Mouse (Mus musculus) c-Kit-positive CD71-positive TER-119-positive erythroid progenitor cells, embryonic 14.5 days (primary cell): Measurements from ENCODE around the gene Auts2.

ENCODE experiments used
- DNase-seq: peaks from one replicate; pipeline ENCODE4 v3.0.0-alpha.2; 2013; ENCODE audit warnings: low spot score

The Auts2 gene

DNA sequence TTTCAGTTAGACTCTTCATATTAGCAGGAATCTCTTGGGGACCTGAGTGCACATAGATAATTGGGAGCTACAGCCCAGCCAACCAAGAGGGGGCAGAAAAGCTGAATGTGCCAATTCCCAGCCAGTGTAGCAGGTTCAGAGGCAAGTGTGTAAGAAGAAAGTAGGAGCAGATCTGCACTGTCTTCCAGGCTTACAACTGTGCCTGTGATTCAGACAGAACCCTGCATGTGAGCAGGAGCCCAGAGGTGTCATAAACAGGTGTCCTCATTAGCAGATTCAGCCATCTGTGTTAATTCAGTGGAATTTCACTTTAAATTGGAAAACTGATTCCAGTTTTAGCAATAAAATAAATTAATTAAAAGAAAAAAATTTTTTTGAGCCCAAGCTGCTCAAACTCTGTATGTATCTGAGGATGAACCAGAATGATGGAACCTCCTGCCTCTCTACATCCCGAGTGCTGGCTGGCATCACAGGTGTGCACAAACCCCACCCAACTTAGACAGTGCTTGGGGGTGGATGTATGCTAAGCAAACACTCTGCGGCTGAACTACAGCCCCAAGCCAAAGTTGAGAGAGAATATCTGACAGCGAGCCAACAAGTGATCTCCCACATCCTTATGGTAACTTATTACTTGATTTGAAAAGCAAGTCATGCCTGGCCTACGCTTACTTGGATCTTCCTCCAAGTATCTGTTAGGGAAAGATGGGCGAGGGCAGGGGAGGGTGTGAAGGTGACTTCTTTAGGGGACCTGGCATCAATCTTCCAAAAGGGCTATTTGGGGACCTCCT, 982.2 kb downstream of the Auts2 start:
- DNase-seq: no peak

DNA sequence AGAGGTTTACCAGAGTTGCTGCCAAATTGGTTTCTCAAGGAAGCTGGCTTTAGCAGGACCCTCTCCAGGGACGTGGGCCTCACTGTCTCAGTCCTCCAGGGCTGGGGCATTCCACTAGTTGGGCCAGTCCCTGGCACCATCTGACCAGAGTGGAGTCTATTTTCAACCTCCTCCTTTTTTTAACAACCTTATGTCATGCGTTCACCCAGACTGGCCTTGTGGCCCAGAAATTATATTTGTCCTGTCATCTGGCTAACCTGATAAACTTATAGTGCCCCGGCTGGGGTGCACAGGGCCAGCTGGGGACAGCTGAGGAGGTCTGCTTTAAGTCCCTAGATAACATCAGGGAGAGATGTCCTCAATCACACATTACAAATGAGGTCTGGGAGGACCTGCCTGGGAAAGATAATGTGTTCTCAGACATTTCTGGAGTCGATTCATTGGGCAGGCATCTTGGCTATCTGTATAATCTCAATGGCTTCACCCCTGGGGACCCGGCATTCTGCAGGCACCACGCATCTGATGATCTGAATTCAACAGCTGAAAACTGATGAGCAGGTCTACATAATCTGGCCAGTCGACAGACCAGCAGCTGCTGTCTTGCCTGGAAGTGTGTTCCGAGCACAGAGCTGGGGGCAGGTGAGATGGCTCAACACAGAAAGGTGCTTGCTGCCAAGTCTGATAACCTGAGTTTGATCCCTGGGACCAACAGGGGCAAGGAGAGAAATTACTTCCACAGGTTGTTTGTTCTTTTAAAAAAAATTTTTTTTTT, 984.6 kb downstream of the Auts2 start:
- DNase-seq: no peak

DNA sequence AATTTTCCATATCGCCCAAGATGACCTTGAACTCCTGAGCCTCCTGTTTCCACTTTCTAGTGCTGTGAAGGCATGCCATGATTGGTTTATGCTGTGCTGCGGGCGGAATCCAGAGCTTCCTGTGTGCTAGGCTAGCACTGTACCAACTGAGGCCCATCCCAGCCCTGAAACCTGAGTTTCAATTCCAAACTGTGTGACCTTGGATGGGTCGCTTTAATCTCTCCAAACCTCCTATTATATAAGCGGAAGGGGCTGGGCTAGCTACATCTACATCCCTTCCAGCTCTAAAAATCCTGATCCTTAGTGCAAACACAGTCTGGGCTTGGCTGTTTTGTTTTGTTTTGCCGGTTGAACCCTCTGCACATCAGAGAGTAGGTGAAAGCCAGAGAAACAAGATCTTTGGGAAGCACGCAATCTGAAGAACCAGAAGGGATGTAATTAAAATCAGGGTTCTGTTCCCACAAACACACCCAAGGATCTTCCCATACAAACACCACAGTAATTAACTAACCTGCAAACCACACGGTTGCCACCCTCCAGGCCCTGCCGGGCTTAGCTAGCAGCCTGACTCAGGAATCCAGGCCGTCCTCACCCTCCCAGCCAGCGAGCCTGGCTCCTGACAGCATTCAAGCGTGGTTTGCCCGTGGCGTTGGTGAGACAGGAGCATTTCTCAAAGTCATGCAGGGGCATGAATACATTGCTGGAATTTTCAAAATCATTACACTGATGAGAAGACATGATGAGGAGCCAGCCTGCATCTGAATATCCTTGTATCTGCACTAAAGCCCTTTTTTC, 985.4 kb downstream of the Auts2 start:
- DNase-seq: no peak

DNA sequence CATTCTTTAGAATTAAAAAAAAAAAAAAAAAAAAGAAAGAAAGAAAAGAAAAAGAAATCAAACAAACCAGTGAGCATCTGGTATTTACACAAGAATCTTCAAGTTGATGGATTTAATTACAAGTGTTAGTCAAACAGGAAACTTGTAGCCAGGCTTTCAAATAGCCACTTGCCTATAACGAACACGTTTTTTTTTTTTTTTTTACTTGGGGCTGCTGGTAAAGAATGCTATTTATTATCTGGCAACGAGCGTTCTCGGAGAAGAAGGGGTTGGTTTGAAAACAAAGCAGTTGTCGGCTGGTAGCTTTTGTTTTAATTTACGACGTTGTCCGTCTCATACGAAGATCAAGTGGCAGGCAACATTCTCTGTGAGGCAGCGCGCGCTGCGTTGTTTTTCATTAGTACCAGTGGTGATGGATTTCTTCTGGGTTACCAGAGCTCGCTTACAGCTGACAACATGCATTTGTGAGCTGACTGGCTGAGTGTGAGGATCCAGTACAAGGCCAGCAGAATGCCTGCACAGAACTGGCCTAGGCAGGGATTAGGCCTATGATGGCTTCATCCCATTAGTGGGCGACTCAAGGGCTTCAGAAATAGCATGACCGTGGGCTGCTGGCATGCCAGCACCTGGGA, 994.1 kb downstream of the Auts2 start:
- no peak for DNase-seq

GRCm38 (mm10) chr5:131547926-131548325, 995.2 kb downstream of the Auts2 start:
- DNase-seq: no peak

DNA sequence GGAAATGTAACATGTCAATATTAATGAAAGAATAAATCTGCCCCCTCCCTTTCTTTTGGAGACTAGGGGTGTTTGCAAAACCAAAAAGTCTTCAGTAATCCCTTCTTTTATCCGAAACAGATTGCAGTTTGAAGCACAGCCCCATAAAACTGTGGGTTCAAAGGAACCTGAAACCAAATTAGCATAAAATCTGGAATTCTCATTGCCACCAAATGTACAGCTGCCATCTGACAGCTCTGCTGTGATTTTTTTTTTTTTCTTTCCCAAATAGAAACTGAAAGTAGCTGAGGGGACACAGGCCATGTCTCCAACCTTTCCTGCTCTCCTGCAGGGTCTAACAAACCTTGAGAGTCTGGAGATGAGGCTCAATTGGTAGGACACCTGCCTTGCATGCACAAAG, 996.7 kb downstream of the Auts2 start:
- no peak for DNase-seq

- DNase-seq: no peak
Observed at GRCm38 (mm10) chr5:131544381-131544780, 998.8 kb downstream of the Auts2 start.

DNA sequence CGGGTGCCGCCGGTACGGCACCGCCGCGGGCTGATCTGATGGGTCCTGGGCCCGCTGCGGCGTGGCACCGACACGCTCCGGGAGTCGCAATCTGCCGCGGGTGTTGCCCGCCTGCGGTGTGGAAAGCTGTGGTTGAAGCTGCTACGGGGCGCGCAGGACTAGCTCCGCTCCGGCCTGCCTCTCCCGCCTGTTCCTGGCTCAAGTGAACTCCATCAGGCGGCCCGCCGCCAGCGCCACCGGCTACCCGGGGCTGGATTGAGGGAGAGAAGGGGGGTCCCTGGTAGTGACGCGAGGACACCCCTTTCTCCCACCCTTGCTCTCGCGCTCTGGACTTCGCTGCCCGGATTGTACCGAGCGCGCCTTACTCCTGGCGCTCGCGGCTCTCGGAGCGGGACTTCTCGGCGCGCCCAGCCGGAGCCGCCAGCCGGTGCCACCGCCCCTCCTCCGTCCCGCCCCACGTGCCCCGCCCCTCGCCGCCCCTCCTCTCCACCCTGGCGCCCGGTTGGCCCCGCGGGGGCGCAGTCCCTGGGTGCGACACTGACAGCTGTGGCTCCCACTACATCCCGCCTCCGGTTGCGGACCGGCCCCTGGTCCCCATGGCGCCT, 1004.7 kb downstream of the Auts2 start:
- DNase-seq: no peak

GRCm38 (mm10) chr5:131537831-131538310, 1005.3 kb downstream of the Auts2 start:
- no peak for DNase-seq

DNA sequence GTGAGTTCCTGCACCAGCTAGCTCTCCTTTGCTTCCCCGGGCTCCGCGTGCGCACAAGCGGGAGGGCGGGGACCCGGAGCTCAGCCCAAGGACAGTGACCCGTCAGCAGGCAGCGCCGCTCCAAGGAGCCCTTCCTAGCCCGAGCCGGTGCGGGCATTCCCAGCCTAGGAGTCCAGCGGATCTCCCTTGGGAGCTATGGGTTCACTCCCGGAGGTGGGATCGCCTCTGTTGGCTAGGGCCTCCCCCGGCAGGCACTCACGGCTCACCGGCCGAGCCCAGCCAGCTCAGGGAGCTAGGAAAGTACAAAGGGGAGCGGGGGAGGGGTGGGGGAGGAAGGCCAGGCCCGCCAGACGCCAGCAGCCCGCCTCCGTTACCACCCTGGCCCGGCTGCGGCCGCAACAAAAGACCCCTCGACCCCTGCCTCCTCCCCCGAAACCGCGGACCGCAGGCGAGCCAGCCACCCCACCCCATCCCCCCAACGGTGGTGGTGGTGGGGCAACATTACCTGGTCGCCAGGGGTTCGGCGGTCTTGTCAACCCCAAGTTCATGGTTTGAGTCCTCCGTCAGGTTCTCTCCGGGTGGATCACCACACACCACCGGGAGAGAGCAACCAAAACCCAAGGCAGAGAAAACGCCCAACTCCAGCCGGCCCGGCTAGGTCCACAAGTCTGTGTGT, 1005.9 kb downstream of the Auts2 start:
- DNase-seq: no peak

DNA sequence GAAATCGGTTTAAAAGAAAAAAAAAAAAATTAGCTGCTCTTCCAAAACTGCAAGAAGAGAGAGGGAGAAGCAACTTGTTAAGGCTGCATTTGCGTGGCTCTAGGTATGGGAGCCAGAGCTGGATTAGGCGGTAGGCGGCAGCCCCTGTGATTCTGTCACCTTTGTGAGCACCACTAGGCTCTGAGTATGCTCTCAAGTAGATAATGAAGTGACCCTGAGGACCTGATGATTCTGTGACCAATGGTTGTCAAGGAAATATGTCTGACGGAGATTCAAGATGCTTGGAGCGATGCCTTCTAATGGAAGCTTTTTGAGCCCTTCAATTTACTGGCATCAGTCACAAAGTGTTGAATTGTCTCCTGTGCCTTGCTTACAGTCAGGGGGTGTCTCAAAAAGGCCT, 1007.4 kb downstream of the Auts2 start:
- no peak for DNase-seq

DNA sequence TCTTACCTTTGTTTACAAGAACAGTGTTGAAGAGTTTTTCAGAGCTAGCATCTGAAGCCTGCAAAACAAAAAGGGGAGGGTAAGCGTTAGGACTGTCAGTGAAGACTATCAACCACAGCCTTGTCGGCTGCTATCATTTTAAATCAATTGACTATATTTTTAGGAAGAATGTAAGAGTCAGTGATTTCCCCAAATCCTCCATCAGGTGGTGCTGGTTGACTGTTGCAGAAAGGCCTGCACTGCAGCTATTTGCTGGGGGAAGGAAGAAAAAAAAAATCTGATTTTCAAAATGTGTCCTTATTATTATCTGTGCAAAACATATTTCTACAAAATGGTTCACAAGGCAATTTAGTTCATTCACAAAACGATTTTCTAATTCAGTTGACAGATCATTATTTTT, 1009.3 kb downstream of the Auts2 start:
- DNase-seq: no peak

DNA sequence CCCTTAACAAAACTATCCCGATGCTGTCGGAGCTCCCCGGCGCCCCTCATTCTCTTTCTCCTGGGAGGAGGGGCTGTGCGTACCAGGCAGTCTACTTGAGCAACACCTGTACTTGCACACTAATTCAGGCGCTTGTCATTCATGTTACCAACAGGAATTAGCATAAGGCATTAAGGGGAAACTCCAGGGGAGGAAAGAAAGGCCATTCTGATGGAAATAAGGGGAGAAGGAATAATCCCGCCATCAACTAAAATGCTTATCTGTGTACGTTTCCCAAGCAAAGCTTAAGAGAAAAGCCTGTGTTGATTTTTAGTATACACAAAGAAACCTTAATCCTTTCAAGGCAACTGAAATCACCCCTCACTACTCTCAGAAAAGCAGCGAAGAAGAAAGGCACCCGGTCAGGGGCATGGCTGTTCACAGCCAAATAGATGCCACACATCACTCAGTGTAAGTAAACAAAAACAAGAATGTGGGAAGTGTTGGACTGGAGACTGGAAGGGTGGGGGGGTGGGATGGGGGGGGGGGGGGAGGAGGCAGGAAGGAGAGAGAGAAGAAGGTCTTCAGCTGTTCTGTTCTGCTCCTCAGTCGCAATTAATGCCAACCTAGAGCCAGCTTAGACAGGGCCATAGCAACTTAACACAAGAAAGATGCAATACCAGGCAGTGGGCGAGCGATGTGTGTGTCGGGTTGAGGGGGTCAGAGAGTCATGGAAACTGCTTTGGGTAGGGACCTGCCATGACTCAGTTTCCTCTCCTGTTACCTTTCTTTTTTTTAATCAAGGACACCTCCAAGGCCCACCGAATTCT, 1011.2 kb downstream of the Auts2 start:
- DNase-seq: no peak

- DNase-seq: no peak
Observed at GRCm38 (mm10) chr5:131530828-131531227, 1012.3 kb downstream of the Auts2 start.

DNA sequence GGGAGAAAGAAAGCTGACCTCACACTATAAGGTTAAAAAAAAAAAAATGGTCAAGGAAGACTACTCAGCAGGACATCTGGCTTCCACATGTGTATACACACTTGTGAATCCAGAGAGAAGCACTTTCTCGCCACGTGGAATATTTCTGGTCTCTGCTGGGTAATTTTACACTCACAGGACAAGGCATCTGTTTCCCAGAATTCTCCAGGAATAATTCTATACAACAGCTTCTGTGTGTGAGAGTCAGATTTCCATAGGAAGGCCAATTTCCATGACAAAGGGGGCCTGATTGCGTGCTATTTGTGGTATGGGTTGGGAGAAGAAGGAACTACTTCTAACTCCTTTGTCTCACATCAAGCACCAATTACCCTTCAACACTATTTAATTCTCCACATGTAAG, 1016.5 kb downstream of the Auts2 start:
- no peak for DNase-seq

DNA sequence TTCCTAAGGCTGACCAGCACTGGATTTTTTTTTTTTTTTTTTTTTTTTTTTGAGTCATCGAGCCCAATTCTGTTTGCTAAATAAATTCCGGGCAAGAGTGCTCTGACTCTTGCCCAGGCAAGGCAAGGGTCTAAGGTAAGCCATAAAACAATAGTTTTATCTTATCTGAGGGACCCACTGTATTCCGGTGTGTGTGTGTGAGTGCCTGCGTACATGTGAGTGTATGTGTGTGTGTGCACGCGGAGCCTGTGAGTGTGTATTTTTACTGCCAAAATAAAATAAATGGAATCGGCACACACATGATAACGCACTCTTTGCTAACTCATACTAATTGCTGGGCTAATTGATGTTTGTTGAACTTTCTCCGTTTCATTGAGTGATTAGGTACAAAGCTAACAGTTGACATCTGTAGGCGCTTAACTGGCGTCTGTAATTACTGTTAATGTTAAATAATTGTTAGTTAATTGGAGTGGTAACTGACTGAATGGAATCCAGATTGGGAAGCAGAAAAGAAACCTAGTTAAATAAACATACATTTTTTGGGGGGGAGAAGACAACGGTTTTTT, 1018.2 kb downstream of the Auts2 start:
- no peak for DNase-seq

GRCm38 (mm10) chr5:131519560-131519959, 1023.6 kb downstream of the Auts2 start:
- no peak for DNase-seq

DNA sequence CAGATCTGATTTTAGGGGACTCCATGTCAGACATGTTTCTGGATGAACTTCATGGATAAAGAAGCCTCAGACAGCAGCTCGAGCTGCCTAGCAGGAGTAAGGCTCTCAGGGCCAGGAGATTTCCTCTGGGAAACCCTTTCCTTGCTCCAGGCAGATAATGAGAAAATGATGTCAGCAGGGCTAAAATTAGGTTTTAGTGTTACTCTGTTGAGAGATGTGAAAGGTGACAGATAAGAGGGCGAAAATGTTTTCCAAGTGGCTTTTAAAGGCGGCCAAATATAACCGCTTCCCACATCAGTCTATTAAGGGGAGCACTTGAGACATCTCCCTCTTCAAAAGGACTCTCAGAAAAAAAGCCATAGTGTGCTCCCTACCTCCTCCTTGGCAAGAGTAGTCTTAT, 1025.5 kb downstream of the Auts2 start:
- no peak for DNase-seq

GRCm38 (mm10) chr5:131515707-131516407, 1027.3 kb downstream of the Auts2 start:
- DNase-seq: no peak
